Mouse (Mus musculus) bone marrow, adult 2 months (tissue): ENCODE results near the gene 1810046K07Rik. TPM values are rescaled to one million over a fixed set of nuclear protein-coding genes. Genes with fewer than 3 reads are reported as not detected.

Experiments
- H3K27ac ChIP-seq: fragments of 200-500 bp; 2 replicates; pipeline ENCODE4 v1.5.1; 2012; ENCODE audit warnings: low read depth, mild to moderate bottlenecking, control low read depth, inconsistent platforms, low read length; ENCODE audit not compliant: control insufficient read depth, poor library complexity, insufficient read depth
- H3K4me1 ChIP-seq: fragments of 200-500 bp; 2 replicates; pipeline ENCODE4 v1.6.1; 2011; ENCODE audit warnings: low read length; ENCODE audit not compliant: control insufficient read depth, insufficient read depth
- H3K4me3 ChIP-seq: fragments of 200-500 bp; replicated peaks from 2 replicates; pipeline ENCODE3; 2011; ENCODE audit warnings: mild to moderate bottlenecking, low read depth, low read length, control low read depth; ENCODE audit not compliant: control insufficient read depth
- CTCF ChIP-seq: fragments of 200-500 bp; IDR thresholded peaks from 2 replicates; pipeline ENCODE4 v1.5.1; 2011; ENCODE audit warnings: low read length, control low read depth; ENCODE audit not compliant: control insufficient read depth, insufficient read depth
- POLR2A ChIP-seq: fragments of 200-500 bp; IDR thresholded peaks from 2 replicates; pipeline ENCODE4 v1.6.1; 2011; ENCODE audit warnings: low read depth, mild to moderate bottlenecking, control low read depth, low read length, borderline replicate concordance; ENCODE audit not compliant: control insufficient read depth
- WGBS: fragments of 180-500 bp; shearing (Covaris S2); methylation state at CpG from one replicate; pipeline ENCODE4 v1.1.7; 2018; 5-methylcytosine and 5-hydroxymethylcytosine counted together
- polyA plus RNA-seq: library from polyadenylated mRNA; stranded (reverse); fragments of >200 nt; gene quantifications from 2 replicates; pipeline ENCODE4 v1.2.4, GENCODE M21; 2011; ENCODE audit warnings: low replicate concordance; ENCODE audit not compliant: missing spikeins, insufficient read depth, insufficient read length

Gene 1810046K07Rik
- polyA plus RNA-seq, 1 experiment = 2.5 TPM

DNA sequence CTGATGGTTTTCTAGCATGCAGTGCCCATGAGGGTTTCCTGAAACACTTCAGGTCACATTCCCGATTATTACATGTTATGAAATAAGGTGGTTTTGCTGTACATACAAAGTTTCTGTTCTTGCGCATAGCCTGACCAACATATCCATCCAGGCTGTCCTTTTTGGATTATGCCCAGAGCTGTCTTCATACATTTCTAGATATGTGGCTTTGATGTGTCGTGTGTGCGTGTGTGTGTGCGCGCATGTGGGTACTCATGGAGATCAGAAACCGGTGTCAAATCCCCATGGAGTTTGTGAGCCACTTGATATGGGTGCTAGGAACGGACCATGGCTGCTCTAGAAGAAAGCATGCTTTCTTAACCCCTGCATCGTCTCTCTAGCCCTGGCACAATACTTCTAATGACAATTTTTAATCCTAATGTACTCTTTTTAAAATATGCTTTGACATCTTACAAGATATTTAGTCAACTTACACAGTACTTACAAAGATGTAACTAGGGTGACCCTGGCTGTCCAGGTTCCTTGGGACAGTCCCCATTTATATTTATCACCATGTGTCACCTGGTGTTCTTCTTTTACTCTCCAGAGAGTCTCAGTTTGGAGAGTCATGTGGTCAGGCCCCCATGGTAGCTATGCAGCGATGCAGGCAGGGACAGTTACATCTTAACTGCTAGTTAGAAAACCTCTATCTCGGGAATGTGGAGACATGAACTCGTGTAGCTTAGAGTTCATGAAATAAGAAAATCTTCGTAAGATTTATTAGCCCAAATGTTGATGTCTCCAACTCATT, 2.9 kb upstream of the 1810046K07Rik start:
- 74% methylated on average over 13 of the region's 13 CpGs for WGBS
- H3K4me1 ChIP-seq = no peaks in the 10 kb centered on the region
- no peak overlapping the region for H3K4me3 ChIP-seq
- H3K27ac ChIP-seq = no peak overlapping the region
- no peak for TF ChIP-seq POLR2A
- no peak for TF ChIP-seq CTCF

DNA sequence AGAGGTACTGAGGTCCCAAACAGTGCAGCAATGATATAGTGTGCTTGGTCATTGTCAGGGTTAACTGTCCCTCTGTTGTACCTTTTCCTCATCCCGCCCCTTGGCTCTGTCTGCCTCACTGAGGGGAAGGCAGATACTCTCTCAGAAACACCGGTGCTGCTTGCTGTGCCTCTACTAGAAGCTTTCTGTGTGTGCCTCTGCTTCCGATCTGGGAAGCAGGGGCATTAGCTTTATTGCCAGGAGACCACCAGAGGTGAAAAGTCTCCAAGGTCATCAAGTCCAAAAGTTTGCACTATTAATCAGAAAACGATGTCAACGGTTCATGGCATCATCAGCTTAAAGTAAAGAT, 1.2 kb downstream of the 1810046K07Rik start:
- WGBS = 78% methylated on average over 5 of the region's 5 CpGs
- no peaks in the 10 kb centered on the region for H3K4me1 ChIP-seq
- H3K4me3 ChIP-seq = no peak overlapping the region
- TF ChIP-seq CTCF = no peak
- TF ChIP-seq POLR2A = no peak
- no peak overlapping the region for H3K27ac ChIP-seq

DNA sequence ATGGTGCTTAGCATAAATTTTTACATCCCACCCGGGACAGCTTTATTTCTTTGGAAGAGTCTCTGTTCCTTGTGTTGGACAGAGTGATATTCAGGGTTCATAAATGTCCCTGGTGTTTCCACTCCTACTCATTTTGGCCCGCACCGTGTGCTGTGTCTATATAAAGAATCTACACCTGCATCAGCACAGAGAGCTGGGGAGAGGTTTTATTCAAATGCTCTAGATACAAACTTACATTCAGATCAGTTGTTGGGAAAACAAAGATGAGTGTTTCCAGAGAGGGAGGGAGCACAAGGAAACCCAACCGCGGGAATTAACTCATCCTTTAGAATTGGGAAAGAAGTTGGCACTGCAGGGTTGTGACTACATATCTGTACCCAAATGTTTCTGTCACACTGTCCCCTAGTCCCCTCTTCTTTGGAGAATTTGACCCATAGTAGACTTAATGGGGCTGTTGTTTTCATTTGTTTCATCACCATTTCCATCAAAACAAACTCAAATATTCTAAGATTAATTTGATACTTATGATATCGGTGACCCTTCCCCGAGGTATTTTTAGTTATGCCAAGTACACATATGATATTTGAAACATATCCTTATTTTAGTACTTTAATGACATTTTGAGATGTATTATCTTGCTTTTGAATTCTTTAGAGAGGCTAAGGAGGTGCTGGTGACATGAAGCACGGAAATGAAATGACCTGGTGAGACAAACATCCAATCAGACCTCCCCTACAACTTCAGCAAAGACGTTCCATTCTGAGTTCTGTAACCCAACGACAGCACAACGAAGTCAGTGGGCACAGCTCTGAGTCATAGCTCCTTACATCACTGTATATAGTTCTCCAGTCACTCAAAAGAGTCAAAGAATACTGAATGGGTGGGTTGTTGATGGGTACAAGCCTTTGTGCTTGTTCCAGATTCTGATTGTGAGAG, 1.8 kb downstream of the 1810046K07Rik start:
- TF ChIP-seq POLR2A (no peak), CTCF (no peak)
- H3K4me3 ChIP-seq = no peak overlapping the region
- 79% methylated on average over 11 of the region's 11 CpGs for WGBS
- no peaks in the 10 kb centered on the region for H3K4me1 ChIP-seq
- no peak overlapping the region for H3K27ac ChIP-seq

DNA sequence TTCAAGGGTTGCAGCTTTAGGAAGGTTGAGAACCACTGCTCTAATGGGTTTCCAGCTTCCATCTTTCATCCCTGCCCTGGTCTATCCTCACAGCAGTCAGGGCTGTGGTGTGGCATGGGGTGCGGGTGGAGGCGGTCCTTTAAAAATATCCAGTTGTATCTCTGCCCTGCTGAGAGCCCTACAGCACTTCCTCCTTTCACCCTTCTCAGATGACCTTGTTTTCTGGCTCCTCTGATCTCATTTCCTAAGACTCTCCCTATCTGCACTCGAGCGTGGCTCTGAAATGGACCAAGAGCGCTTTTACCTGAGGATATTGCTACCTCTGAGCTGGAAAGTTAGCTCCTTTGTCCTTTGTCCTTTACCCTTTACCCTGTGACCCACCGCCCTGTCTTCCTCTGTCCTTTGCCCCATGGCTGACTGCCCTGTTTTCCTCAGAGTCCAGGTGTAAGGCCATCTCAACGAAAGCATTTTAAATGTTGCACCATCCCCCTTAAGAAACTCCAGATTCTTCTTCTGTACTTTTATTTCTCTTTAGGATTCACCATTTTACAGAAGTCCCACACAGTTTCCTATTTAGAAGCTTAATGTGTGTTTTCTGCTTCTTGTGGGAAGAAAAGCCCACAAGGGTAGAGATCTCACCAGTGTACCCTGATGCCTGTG, 4.2 kb downstream of the 1810046K07Rik start:
- TF ChIP-seq CTCF (no peak), POLR2A (no peak)
- WGBS = 43% methylated on average over 7 of the region's 7 CpGs
- Histone ChIP-seq H3K4me1 (no peaks in the 10 kb centered on the region), H3K4me3 (no peak overlapping the region), H3K27ac (no peak overlapping the region)

DNA sequence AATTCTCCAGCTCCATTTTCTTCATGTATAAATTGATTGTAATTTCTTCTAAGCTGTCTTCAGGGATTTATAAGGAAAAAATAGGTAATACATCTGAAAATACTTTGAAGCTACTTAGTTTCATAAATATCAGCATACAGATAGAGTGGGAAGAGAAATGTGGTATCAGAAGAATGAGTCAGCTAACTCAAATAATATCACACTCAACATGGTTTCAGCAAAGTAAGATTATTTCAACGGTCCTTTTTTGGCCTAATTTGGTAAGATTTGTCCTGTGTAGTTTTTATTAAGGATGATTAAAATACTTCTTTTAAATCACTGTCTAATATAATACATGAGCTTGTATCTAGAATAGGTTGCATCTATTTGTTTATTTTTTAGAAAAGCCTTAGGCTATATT, 8.6 kb downstream of the 1810046K07Rik start:
- 58% methylated on average over 1 of the region's 1 CpGs for WGBS

DNA sequence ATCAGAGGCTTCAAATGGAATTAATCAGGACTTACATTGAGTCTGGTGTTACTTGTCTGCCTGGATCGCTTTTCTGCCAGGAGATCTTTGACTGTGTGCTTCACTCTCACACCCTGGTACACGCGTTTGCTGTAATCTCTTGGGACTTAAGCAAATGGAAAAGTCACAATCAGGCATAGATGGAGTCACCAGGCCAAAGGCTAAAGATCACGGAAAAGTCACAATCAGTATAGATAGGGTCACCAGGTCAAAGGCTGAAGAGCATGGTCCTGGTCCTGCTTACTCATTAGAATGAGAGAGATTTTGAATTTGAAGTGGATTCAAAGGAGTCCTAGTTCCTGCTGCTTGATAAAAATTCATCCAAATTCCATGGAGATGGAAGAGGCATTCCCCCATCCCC, 10.5 kb downstream of the 1810046K07Rik start:
- Histone ChIP-seq H3K27ac (no peak overlapping the region), H3K4me3 (no peak overlapping the region), H3K4me1 (no peaks in the 10 kb centered on the region)
- TF ChIP-seq POLR2A = no peak
- no peak for TF ChIP-seq CTCF
- 78% methylated on average over 4 of the region's 4 CpGs for WGBS

More for the DNA sequence above, 8.6 kb downstream of the 1810046K07Rik start:
- Histone ChIP-seq H3K4me3 (no peak overlapping the region), H3K4me1 (no peaks in the 10 kb centered on the region), H3K27ac (no peak overlapping the region)
- TF ChIP-seq POLR2A = no peak
- TF ChIP-seq CTCF = no peak

DNA sequence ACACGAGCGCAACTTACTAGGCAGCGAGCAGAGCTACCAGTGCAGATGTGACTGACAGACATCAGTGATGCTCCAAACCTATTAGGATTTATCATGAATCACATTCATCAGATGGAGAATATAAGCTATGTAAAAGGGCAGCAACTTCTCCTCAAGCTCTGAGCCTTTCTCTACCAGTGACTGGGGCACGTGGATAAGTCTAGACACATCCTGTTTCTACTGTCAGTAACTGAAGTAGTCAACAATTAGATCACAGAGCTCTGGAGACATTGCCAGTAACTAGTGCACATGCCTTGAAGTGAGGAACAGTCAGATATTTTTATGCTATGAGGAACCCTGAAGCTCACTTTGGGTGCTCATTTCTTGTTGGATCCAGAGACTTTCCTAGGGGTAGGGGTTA, 11.4 kb downstream of the 1810046K07Rik start:
- 72% methylated on average over 4 of the region's 4 CpGs for WGBS
- TF ChIP-seq POLR2A (no peak), CTCF (no peak)
- Histone ChIP-seq H3K4me3 (no peak overlapping the region), H3K27ac (no peak overlapping the region), H3K4me1 (no peaks in the 10 kb centered on the region)
